Mouse (Mus musculus) lung, postnatal 0 days (tissue): ENCODE data around the gene Pla2g2f.

Experiments used
- CTCF ChIP-seq: IDR thresholded peaks from 2 replicates; pipeline ENCODE4 v1.5.1; 2016; ENCODE audit warnings: antibody characterized with exemption, mild to moderate bottlenecking
- EP300 ChIP-seq: IDR thresholded peaks from 2 replicates; pipeline ENCODE4 v1.6.1; 2016; ENCODE audit warnings: antibody characterized with exemption, mild to moderate bottlenecking, control low read depth

DNA sequence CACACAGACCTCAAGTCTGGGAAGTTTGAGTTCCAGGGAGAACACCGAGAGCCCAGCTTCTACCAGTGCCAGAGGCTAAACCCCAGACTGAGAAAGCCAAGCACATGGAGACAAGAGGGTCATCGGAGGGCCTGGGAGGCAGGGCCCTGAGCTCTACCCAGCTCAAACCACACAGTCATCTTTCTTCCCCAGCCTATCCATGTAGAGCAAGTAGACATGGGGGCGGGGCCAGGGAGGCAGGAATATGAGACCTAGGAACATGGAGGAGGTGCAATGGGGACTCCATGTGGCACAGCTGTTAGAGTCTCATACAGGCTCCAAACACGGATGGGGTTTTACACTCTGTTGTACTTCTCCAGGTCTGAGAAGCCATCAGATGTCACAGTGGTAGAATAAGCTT is 11.5 kb downstream of the Pla2g2f start:
- TF ChIP-seq CTCF (peak; percentile 15; the same call in 1 of the 2 replicates), EP300 (no peak)
